Mouse (Mus musculus): ENCODE results near the gene Trnau1ap. TPM values are rescaled to one million over a fixed set of nuclear protein-coding genes. Genes with fewer than 3 reads are reported as not detected.

The Trnau1ap gene
- total and polyA plus RNA-seq, 3 experiments = 60.7 to 80.5 (median 71.5) TPM

DNA sequence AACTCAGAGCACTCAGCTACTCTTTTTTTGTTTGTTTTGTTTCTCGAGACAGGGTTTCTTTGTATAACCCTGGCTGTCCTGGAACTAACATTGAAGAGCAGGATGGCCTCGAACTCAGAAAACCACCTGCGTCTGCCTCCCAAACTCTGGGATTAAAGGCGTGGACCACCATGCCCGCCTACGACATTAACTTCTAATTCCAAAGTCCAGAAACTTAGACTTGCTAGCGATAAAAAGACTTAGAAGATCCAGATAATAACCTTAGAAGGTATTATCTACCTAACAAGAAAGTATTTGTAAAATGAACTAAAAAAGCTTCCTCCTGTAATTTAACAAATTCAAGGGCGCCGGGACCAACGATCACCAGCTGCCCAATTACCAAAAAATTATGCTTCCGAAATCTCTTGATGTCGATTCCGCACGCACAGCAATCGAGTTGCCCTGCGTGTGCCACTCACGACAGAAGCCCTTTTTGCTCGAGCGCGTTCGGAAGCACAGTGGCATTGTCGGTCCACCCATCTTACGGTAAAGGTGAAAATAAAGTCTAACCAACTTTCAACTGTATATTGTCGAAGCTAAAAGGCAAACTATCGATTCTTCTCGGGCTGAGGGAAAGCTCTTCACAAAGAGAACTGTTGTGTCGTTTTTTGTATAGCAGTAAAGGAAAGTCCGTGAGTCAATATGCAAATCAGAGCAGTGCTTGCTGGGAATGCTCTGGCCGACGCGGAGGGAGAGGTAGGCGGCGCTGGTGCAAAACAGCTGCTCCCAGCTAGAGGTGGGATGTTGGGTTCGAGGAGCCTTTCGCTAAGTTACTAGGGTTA lies 59.4 kb downstream of the Trnau1ap start:
- peak overlapping the region; percentile 29; the same call in 1 of the 2 replicates for H3K9ac ChIP-seq (ENCODE audit: insufficient read depth, low read depth)
- H3K79me2 ChIP-seq (replicated peaks; ENCODE audit: control insufficient read depth, extremely low read depth, insufficient read depth, poor library complexity, severe bottlenecking) = peaks cover 9% of the 10 kb centered on the region
- in situ Hi-C loops (cut with MboI; ENCODE audit: low pct_ligation_motif_present, low pct_unique_long_range_greater_than_20kb, low sequenced_read_pairs) = loop anchor here (5.0 kb wide), 1 partner anchor 88 kb away; no protein-coding TSS in a partner anchor
- H3K9me3 ChIP-seq (replicated peaks; ENCODE audit: low read length) = peaks cover 2% of the 10 kb centered on the region
- H3K27ac ChIP-seq (ENCODE audit: insufficient read depth, low read depth) = peak overlapping the region; percentile 87
- dilution Hi-C loops (cut with MboI; ENCODE audit: extremely low pct_ligation_motif_present, extremely low pct_unique_long_range_greater_than_20kb, low sequenced_read_pairs) = no loop called here
- peaks cover 0 to 14% of the 10 kb centered on the region in 2 experiments for H3K36me3 ChIP-seq (replicated peaks in 1 of 2; ENCODE audit: control insufficient read depth in 1 of 2, insufficient read depth in 1 of 2, low read length in 1 of 2)
- no peaks in the 10 kb centered on the region for H3K27me3 ChIP-seq (replicated peaks)
- H3K4me1 ChIP-seq (ENCODE audit: control insufficient read depth in 1 of 2, insufficient read depth in 2 of 2) = peaks cover 0 to 21% of the 10 kb centered on the region in 2 experiments; a peak in 2 of 4 replicates
- H3K4me3 ChIP-seq (replicated peaks in 1 of 3; ENCODE audit: low read depth in 2 of 3, low read length in 2 of 3, poor library complexity in 1 of 3) = peak overlapping the region in 1 of 3 experiments; percentile 15
- DNase-seq (ENCODE audit: extremely low read depth) = peak; percentile 97
- peak overlapping the region; percentile 47 for H3K4me2 ChIP-seq (ENCODE audit: insufficient read depth, low read depth, poor library complexity, severe bottlenecking)
- TF ChIP-seq MEF2A (IDR thresholded peaks at IDR 0.05; ENCODE audit: borderline replicate concordance, low read depth, low read length) = peak; percentile 89
- TF ChIP-seq JUND (conservative IDR thresholded peaks at IDR 0.05; ENCODE audit: low read depth, low read length) = peak; percentile 80
- TF ChIP-seq POLR2A (IDR thresholded peaks at IDR 0.05; ENCODE audit: low read depth, low read length) = peak; percentile 95
- peak; percentile 39 for TF ChIP-seq NRF1 (IDR thresholded peaks at IDR 0.05; ENCODE audit: low read depth, low read length)
- peak; percentile 46 for TF ChIP-seq SMC3 (IDR thresholded peaks at IDR 0.05; ENCODE audit: low read depth, low read length)
- peak; percentile 81 for TF ChIP-seq BHLHE40 (IDR thresholded peaks at IDR 0.05; ENCODE audit: low read depth, low read length)
- TF ChIP-seq NELFE (IDR thresholded peaks at IDR 0.05; ENCODE audit: low read depth, low read length) = peak; percentile 99
- TF ChIP-seq KAT2A (IDR thresholded peaks at IDR 0.05; ENCODE audit: insufficient replicate concordance, low read length) = no peak
- peak; percentile 64; the same call in 1 of the 2 replicates for TF ChIP-seq MXI1 (IDR thresholded peaks at IDR 0.05; ENCODE audit: low read depth, low read length)
- peak; percentile 84 for TF ChIP-seq RCOR1 (conservative IDR thresholded peaks at IDR 0.05; ENCODE audit: low read depth, low read length)
- peak; percentile 100 for TF ChIP-seq ZMIZ1 (IDR thresholded peaks at IDR 0.05; ENCODE audit: low read depth, low read length)
- no peak; the same call in 1 of the 2 replicates for TF ChIP-seq CHD2 (IDR thresholded peaks at IDR 0.05; ENCODE audit: low read length)
- no peak; the same call in 1 of the 2 replicates for TF ChIP-seq USF2 (conservative IDR thresholded peaks at IDR 0.05; ENCODE audit: low read depth, low read length)
- TF ChIP-seq SIN3A (IDR thresholded peaks at IDR 0.05; ENCODE audit: low read length) = peak; percentile 89
- TF ChIP-seq MYC (IDR thresholded peaks at IDR 0.05; ENCODE audit: low read depth, low read length) = peak; percentile 51
- TF ChIP-seq CHD1 (IDR thresholded peaks at IDR 0.05; ENCODE audit: low read depth, low read length) = 0 out of 2 replicates have a peak, but pooled peaks have one; percentile 61
- TF ChIP-seq IRF4 (IDR thresholded peaks at IDR 0.05; ENCODE audit: low read depth, low read length) = peak; percentile 66
- TF ChIP-seq ZC3H11A (IDR thresholded peaks at IDR 0.05; ENCODE audit: low read depth, low read length) = no peak; the same call in 1 of the 2 replicates
- TF ChIP-seq CTCF (conservative IDR thresholded peaks at IDR 0.05 in 1 of 2, IDR thresholded peaks at IDR 0.05 in 1 of 2; ENCODE audit: low read depth in 2 of 2, low read length in 2 of 2) = peak in 1 of 2 experiments; percentile 65; a peak in 2 of 4 replicates
- TF ChIP-seq UBTF (IDR thresholded peaks at IDR 0.05; ENCODE audit: low read depth, low read length) = no peak
- no peak for TF ChIP-seq GABPA (IDR thresholded peaks at IDR 0.05; ENCODE audit: insufficient replicate concordance, low read depth, low read length)
- TF ChIP-seq MAZ (IDR thresholded peaks at IDR 0.05; ENCODE audit: low read depth, low read length) = peak; percentile 73
- TF ChIP-seq MAX (IDR thresholded peaks at IDR 0.05; ENCODE audit: low read length) = peak; percentile 66
- peak; percentile 74 for TF ChIP-seq HCFC1 (IDR thresholded peaks at IDR 0.05; ENCODE audit: low read depth, low read length)
- no peak for TF ChIP-seq USF1 (IDR thresholded peaks at IDR 0.05; ENCODE audit: low read depth, low read length)
- peak; percentile 39 for TF ChIP-seq RAD21 (IDR thresholded peaks at IDR 0.05; ENCODE audit: low read depth, low read length)
- no peak for TF ChIP-seq ZKSCAN1 (IDR thresholded peaks at IDR 0.05; ENCODE audit: borderline replicate concordance, low read depth, low read length)
- TF ChIP-seq ELF1 (IDR thresholded peaks at IDR 0.05; ENCODE audit: low read depth, low read length) = peak; percentile 49; the same call in 1 of the 2 replicates
- TF ChIP-seq ETS1 (conservative IDR thresholded peaks at IDR 0.05; ENCODE audit: low read depth, low read length) = peak; percentile 98
- peak; percentile 57; the same call in 1 of the 2 replicates for TF ChIP-seq E2F4 (IDR thresholded peaks at IDR 0.05; ENCODE audit: insufficient replicate concordance, low read depth, low read length)
- peak; percentile 100 for TF ChIP-seq POLR2AphosphoS2 (IDR thresholded peaks at IDR 0.05; ENCODE audit: low read depth, low read length)
- TF ChIP-seq PAX5 (IDR thresholded peaks at IDR 0.05; ENCODE audit: low read length) = no peak
- peak; percentile 70; the same call in 1 of the 2 replicates for TF ChIP-seq MAFK (IDR thresholded peaks at IDR 0.05; ENCODE audit: insufficient replicate concordance, low read length)
- peak; percentile 75 for TF ChIP-seq ZNF384 (IDR thresholded peaks at IDR 0.05; ENCODE audit: low read depth, low read length)
- TF ChIP-seq TCF12 (IDR thresholded peaks at IDR 0.05; ENCODE audit: low read depth, low read length) = peak; percentile 94
- peak; percentile 99 for TF ChIP-seq TBP (conservative IDR thresholded peaks at IDR 0.05; ENCODE audit: low read depth, low read length)
- TF ChIP-seq EP300 (IDR thresholded peaks at IDR 0.05; ENCODE audit: low read length) = 0 out of 2 replicates have a peak, but pooled peaks have one; percentile 10
